Mouse (Mus musculus) intestine, embryonic 16.5 days (tissue): Measurements from ENCODE around the gene Exd1. TPM values are rescaled to one million over a fixed set of nuclear protein-coding genes. Genes with fewer than 3 reads are reported as not detected.

Source experiments
- ATAC-seq: fragments of 200-750 bp; cut with Nextera tagmentation; 2 replicates; pipeline ENCODE4 v1.8.0; 2017; ENCODE audit warnings: moderate TSS enrichment, moderate library complexity
- H3K27ac ChIP-seq: fragments of 300-500 bp; sonication (generic); 2 replicates; pipeline ENCODE4 v1.5.1; 2014; ENCODE audit warnings: mild to moderate bottlenecking, low read length
- H3K27me3 ChIP-seq: fragments of 300-500 bp; sonication (generic); replicated peaks from 2 replicates; pipeline ENCODE4 v1.6.1; 2014; ENCODE audit warnings: low read length, control low read depth, mixed read lengths; ENCODE audit not compliant: control insufficient read depth, insufficient read depth
- H3K36me3 ChIP-seq: fragments of 300-500 bp; sonication (generic); 2 replicates; pipeline ENCODE4 v1.6.1; 2014; ENCODE audit warnings: low read length, control low read depth; ENCODE audit not compliant: control insufficient read depth, insufficient read depth
- H3K4me1 ChIP-seq: fragments of 300-500 bp; sonication (generic); 2 replicates; pipeline ENCODE4 v1.6.1; 2014; ENCODE audit warnings: low read length, control low read depth, mixed read lengths; ENCODE audit not compliant: control insufficient read depth, insufficient read depth
- H3K4me2 ChIP-seq: fragments of 300-500 bp; sonication (generic); 2 replicates; pipeline ENCODE4 v1.6.1; 2014; ENCODE audit warnings: low read depth, low read length, control low read depth
- H3K4me3 ChIP-seq: fragments of 300-500 bp; sonication (generic); 2 replicates; pipeline ENCODE4 v1.5.1; 2014; ENCODE audit warnings: mild to moderate bottlenecking, low read length
- H3K9ac ChIP-seq: fragments of 300-500 bp; sonication (generic); 2 replicates; pipeline ENCODE4 v1.6.1; 2014; ENCODE audit warnings: low read depth, low read length
- H3K9me3 ChIP-seq: fragments of 300-500 bp; sonication (generic); 2 replicates; pipeline ENCODE4 v1.6.1; 2016; ENCODE audit warnings: low read length, control low read depth; ENCODE audit not compliant: control insufficient read depth
- WGBS: fragments of 180-500 bp; shearing (Covaris S2); extraction: QIAGEN DNeasy Blood & Tissue Kit; methylation state at CpG from one replicate; pipeline ENCODE4 v1.1.7; 2014; 5-methylcytosine and 5-hydroxymethylcytosine counted together
- polyA plus RNA-seq: library from polyadenylated mRNA; unstranded; fragments of >200 nt; fragmentation: Nextera tagmentation; extraction: Ambion mirVana; gene quantifications from 2 replicates; pipeline ENCODE4 v1.2.1, GENCODE M21; 2015

The Exd1 gene
- polyA plus RNA-seq, 1 experiment from 2014 or later: 0.39 TPM

GRCm38 (mm10) chr2:119548691-119549090 is 1.3 kb upstream of the Exd1 start:
- Histone ChIP-seq H3K9me3 (no peaks in the 10 kb centered on the region), H3K36me3 (no peaks in the 10 kb centered on the region), H3K4me2 (peak overlapping the region; percentile 70), H3K9ac (no peak overlapping the region), H3K4me1 (peaks cover 12% of the 10 kb centered on the region; the same call in 1 of the 2 replicates), H3K27ac (no peak overlapping the region), H3K4me3 (peak overlapping the region; percentile 88), H3K27me3 (no peaks in the 10 kb centered on the region)
- WGBS: 52% methylated on average over 5 of the region's 5 CpGs
- no peak for ATAC-seq

DNA sequence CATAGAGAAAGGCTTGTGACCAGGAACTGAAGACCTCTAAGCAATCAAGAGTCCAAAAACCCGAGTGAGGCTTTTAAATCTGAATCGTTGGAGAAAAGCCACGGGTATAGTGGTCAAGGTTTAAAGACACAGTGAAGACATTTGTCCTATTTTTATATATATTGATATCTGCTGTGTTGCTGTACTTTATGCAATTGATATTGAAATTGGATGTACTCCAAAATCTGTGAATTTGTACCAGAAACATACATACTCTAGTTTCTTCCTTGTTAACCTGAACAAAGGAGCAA is 889 bp upstream of the Exd1 start:
- Histone ChIP-seq H3K4me2 (peak overlapping the region; percentile 70), H3K36me3 (no peaks in the 10 kb centered on the region), H3K9ac (peak overlapping the region; percentile 85), H3K4me3 (peak overlapping the region; percentile 88), H3K9me3 (no peaks in the 10 kb centered on the region), H3K4me1 (peaks cover 12% of the 10 kb centered on the region; the same call in 1 of the 2 replicates), H3K27ac (no peak overlapping the region; the same call in 1 of the 2 replicates), H3K27me3 (no peaks in the 10 kb centered on the region)
- no peak for ATAC-seq
- WGBS: 6% methylated on average over 3 of the region's 3 CpGs

DNA sequence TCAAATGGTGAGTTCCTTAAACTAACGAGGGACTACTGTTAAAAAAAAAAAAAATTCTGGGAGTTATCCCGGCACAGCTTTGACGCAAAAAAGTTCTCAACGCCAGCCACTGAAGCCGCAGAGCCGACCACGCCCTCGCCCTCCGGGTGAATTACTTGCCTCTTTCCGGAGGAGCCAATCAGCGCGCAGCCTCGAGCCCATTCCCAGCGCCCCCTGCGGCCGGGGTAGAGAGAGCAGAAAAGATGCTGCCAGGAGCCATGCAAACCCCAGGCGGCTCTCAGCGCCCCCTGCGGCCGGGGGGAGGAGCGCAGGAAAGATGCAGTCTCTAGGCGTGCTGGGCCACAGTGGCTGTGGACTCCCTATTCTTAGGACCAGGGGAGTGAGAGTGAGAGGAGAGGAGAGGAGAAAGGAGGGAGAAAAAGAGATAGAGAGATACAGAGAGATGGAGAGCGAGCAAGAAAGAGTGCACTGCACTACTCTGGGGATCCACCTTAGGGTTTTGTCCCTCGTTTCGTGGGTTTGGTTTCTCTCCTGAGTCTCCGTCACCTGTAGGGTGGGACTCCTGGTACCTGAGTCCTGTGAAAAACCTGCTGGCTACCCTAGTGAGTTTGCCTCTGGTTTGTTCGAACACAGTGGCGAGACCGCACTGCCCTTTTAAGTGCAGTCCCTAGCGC is 442 bp downstream of the Exd1 start:
- Histone ChIP-seq H3K4me1 (peaks cover 7% of the 10 kb centered on the region; the same call in 1 of the 2 replicates), H3K9ac (peak overlapping the region; percentile 58), H3K9me3 (no peaks in the 10 kb centered on the region), H3K27me3 (no peaks in the 10 kb centered on the region), H3K4me3 (peak overlapping the region; percentile 88), H3K27ac (peak overlapping the region; percentile 40; the same call in 1 of the 2 replicates), H3K36me3 (no peaks in the 10 kb centered on the region), H3K4me2 (peak overlapping the region; percentile 68)
- peak; percentile 78 for ATAC-seq
- WGBS: under 1% methylated on average over 30 of the region's 30 CpGs

DNA sequence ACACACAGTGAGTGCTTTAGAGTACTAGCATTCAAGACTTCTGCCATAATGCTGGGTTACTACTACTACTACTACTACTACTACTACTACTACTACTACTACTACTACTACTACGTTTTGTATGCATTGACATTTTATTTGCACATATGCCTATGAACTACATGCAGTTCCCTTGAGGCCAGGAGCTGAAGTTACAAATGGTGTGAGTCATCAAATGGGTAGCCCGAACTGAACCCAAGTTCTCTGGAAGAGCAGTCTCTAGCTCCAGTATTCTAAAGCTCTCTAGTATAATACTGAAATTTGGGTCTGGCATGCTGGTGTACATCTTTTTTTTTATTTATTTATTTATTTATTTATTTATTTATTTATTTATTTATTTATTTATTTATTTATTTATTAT is 3.8 kb downstream of the Exd1 start:
- no peaks in the 10 kb centered on the region for H3K27me3 ChIP-seq
- no peak overlapping the region for H3K27ac ChIP-seq
- H3K9ac ChIP-seq: no peak overlapping the region
- WGBS: 71% methylated on average over 2 of the region's 2 CpGs
- H3K36me3 ChIP-seq: no peaks in the 10 kb centered on the region
- H3K4me3 ChIP-seq: no peak overlapping the region
- H3K4me2 ChIP-seq: no peak overlapping the region
- no peak for ATAC-seq
- no peaks in the 10 kb centered on the region for H3K9me3 ChIP-seq
- 0 out of 2 replicates have a peak, but pooled peaks cover 1% of the 10 kb centered on the region for H3K4me1 ChIP-seq

DNA sequence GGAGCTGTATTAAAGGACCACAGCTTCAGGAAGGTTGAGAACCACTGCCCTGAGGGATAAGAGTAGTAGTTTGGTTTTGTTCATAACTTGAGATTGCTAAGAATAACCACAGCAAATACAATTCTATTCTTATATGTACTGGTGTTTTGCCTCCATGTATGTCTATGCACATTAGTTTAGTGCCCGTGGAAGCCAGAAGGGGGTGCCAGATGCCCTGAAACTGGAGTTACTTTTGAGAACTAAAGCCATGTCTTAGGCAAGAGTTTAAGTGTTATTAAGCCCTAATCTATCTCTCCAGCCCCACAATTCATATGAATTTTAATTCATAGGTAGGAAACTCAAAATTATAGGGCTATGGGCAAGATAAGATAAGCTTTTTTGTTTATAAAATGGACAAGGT is 5.3 kb downstream of the Exd1 start:
- 22% methylated on average over 1 of the region's 1 CpGs for WGBS
- H3K9ac ChIP-seq: no peak overlapping the region
- no peaks in the 10 kb centered on the region for H3K36me3 ChIP-seq
- no peak overlapping the region for H3K27ac ChIP-seq
- no peaks in the 10 kb centered on the region for H3K4me1 ChIP-seq
- H3K4me3 ChIP-seq: no peak overlapping the region
- H3K4me2 ChIP-seq: no peak overlapping the region
- no peaks in the 10 kb centered on the region for H3K9me3 ChIP-seq
- H3K27me3 ChIP-seq: no peaks in the 10 kb centered on the region
- ATAC-seq: no peak

DNA sequence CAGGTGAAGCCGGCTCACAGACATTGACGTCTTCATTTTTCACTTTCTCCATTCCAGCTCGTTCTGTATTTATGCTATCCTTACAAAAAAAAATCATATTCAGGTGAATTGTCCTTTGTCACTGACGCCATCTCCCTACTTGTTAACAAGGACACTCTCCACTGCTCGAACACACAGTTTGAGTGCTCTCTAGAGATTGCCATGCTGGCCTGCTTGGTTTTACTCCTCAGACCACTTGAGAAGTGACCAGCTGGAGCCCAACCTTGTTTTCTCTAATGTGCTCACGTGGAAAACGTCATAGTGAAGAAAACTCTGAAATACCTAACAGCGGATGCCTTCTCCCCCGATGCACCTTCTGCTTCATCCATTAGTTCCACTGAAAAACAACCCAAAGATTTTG is 8.6 kb downstream of the Exd1 start:
- WGBS: 77% methylated on average over 9 of the region's 9 CpGs
- no peaks in the 10 kb centered on the region for H3K27me3 ChIP-seq
- H3K9ac ChIP-seq: no peak overlapping the region
- H3K36me3 ChIP-seq: no peaks in the 10 kb centered on the region
- H3K4me2 ChIP-seq: no peak overlapping the region
- H3K4me3 ChIP-seq: no peak overlapping the region
- no peaks in the 10 kb centered on the region for H3K4me1 ChIP-seq
- ATAC-seq: no peak
- H3K27ac ChIP-seq: no peak overlapping the region
- no peaks in the 10 kb centered on the region for H3K9me3 ChIP-seq

DNA sequence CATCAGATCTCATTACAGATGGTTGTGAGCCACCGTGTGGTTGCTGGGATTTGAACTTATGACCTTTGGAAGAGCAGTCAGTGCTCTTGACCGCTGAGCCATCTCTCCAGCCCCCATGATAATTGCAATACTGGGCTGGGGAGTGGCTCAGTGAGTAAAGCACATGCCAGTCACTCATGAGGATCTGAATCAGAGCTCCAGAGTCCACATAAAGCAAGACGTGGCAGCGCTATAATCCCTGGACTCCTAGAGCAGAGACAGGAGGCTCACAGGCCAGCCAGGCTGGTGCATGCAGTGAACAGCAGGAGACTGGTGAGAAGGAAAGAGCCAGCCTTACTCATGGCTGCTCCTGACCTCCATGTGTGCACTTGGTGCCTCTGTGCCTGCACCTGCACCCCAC is 22.0 kb downstream of the Exd1 start:
- no peaks in the 10 kb centered on the region; the same call in 1 of the 2 replicates for H3K4me1 ChIP-seq

DNA sequence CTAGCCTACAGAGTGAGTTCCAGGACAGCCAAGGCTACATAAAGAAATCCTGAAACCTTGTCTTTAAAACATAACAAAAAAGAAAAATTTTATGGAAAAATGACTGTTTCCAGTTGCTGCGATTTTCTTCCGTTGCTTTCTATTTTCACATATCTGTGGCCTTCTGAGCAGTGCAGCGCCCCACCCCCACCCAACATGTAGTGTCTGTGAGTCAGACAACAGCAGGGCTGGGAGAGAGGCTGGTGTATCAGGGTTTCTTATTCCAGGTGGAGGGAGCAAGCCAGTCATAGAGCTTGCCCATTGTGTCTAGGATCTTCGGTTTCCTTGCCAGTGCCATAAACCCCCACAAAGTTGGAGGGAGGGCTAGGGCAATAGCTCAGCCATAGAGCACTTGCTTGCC is 23.6 kb downstream of the Exd1 start:
- H3K27me3 ChIP-seq: no peaks in the 10 kb centered on the region
- ATAC-seq: no peak
- no peak overlapping the region for H3K27ac ChIP-seq
- H3K36me3 ChIP-seq: no peaks in the 10 kb centered on the region
- no peak overlapping the region for H3K9ac ChIP-seq
- H3K4me1 ChIP-seq: no peaks in the 10 kb centered on the region; the same call in 1 of the 2 replicates
- no peak overlapping the region for H3K4me3 ChIP-seq
- no peaks in the 10 kb centered on the region for H3K9me3 ChIP-seq
- H3K4me2 ChIP-seq: no peak overlapping the region
- 78% methylated on average over 4 of the region's 4 CpGs for WGBS

More for the DNA sequence above, 22.0 kb downstream of the Exd1 start:
- Histone ChIP-seq H3K27me3 (no peaks in the 10 kb centered on the region), H3K4me2 (no peak overlapping the region), H3K9me3 (no peaks in the 10 kb centered on the region), H3K9ac (no peak overlapping the region), H3K27ac (0 out of 2 replicates have a peak overlapping the region, but pooled peaks have one; percentile 13), H3K36me3 (no peaks in the 10 kb centered on the region), H3K4me3 (no peak overlapping the region)
- WGBS: 39% methylated on average over 4 of the region's 4 CpGs
- peak; percentile 85 for ATAC-seq

DNA sequence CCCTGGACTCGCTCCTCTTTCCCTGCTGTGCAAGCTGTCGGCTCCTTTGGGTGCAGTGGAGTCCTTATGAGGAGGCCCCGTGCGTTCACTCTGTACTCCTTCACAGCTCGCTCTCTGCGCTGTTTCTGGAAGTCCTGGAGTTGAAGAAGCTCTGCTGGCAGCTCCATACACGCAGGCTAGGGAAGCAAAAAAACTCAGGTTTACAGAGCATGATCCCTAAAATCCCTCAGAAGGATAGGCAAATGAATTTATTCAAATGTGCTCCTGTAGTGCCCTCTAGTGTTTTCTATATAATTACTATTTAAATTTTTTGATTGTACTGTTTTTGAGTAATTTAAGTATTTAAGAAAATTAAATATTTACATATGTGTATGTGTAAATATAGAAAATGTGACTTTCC is 26.9 kb downstream of the Exd1 start:
- ATAC-seq: no peak
- H3K36me3 ChIP-seq: no peaks in the 10 kb centered on the region
- H3K27me3 ChIP-seq: no peaks in the 10 kb centered on the region
- H3K4me3 ChIP-seq: no peak overlapping the region
- H3K9ac ChIP-seq: 0 out of 2 replicates have a peak overlapping the region, but pooled peaks have one; percentile 11
- H3K4me2 ChIP-seq: no peak overlapping the region
- H3K9me3 ChIP-seq: no peaks in the 10 kb centered on the region
- no peak overlapping the region for H3K27ac ChIP-seq
- WGBS: 61% methylated on average over 7 of the region's 7 CpGs
- H3K4me1 ChIP-seq: no peaks in the 10 kb centered on the region; the same call in 1 of the 2 replicates

- Histone ChIP-seq H3K4me3 (no peak overlapping the region), H3K4me1 (no peaks in the 10 kb centered on the region; the same call in 1 of the 2 replicates), H3K9me3 (no peaks in the 10 kb centered on the region), H3K27ac (no peak overlapping the region), H3K36me3 (no peaks in the 10 kb centered on the region), H3K9ac (no peak overlapping the region; the same call in 1 of the 2 replicates), H3K27me3 (no peaks in the 10 kb centered on the region), H3K4me2 (no peak overlapping the region)
- WGBS: 43% methylated on average over 5 of the region's 5 CpGs
- ATAC-seq: no peak
Measured at GRCm38 (mm10) chr2:119516811-119517210, 30.6 kb downstream of the Exd1 start.
